Mouse (Mus musculus) embryonic fibroblast, embryonic 13.5 days (primary cell): ENCODE results near the gene Hadha. TPM values are rescaled to one million over a fixed set of nuclear protein-coding genes. Genes with fewer than 3 reads are reported as not detected.

Experiments used
- H3K27ac ChIP-seq: 2 replicates; pipeline ENCODE4 v1.5.1; 2012; ENCODE audit warnings: low read length, control low read depth, inconsistent platforms; ENCODE audit not compliant: insufficient read depth
- H3K4me1 ChIP-seq: 2 replicates; pipeline ENCODE4 v1.6.1; 2011; ENCODE audit warnings: low read length; ENCODE audit not compliant: control insufficient read depth, insufficient read depth
- H3K4me3 ChIP-seq: 2 replicates; pipeline ENCODE4 v1.5.1; 2011; ENCODE audit warnings: mild to moderate bottlenecking, control low read depth, low read length; ENCODE audit not compliant: insufficient read depth
- CTCF ChIP-seq: IDR thresholded peaks from 2 replicates; pipeline ENCODE4 v1.5.1; 2011; ENCODE audit warnings: mild to moderate bottlenecking, control low read depth, low read length, moderate library complexity, borderline replicate concordance; ENCODE audit not compliant: insufficient read depth
- POLR2A ChIP-seq: IDR thresholded peaks from 2 replicates; pipeline ENCODE4 v1.6.1; 2011; ENCODE audit warnings: low read depth, mild to moderate bottlenecking, control low read depth, low read length, moderate library complexity
- polyA plus RNA-seq: library from polyadenylated mRNA; stranded (reverse); fragments of >200 nt; gene quantifications from 2 replicates; pipeline ENCODE4 v1.2.4, GENCODE M21; 2011; ENCODE audit warnings: low read depth; ENCODE audit not compliant: missing spikeins, insufficient read length

The Hadha gene
- polyA plus RNA-seq, 1 experiment, result 114 TPM

GRCm38 (mm10) chr5:30175811-30176210 is 20.8 kb upstream of the Hadha start:
- TF ChIP-seq POLR2A (no peak), CTCF (no peak)
- Histone ChIP-seq H3K4me1 (no peaks in the 10 kb centered on the region), H3K27ac (no peak overlapping the region), H3K4me3 (no peak overlapping the region)

- TF ChIP-seq POLR2A, result no peak
- no peak for TF ChIP-seq CTCF
- H3K27ac ChIP-seq, result no peak overlapping the region
- no peaks in the 10 kb centered on the region for H3K4me1 ChIP-seq
- H3K4me3 ChIP-seq, result no peak overlapping the region
Measured at GRCm38 (mm10) chr5:30172931-30173692, 18.1 kb upstream of the Hadha start.

- Histone ChIP-seq H3K4me3 (no peak overlapping the region), H3K27ac (no peak overlapping the region), H3K4me1 (no peaks in the 10 kb centered on the region)
- TF ChIP-seq POLR2A (no peak), CTCF (no peak)
Measured at GRCm38 (mm10) chr5:30172115-30172514, 17.2 kb upstream of the Hadha start.

- no peak overlapping the region for H3K27ac ChIP-seq
Measured at GRCm38 (mm10) chr5:30170303-30170940, 15.5 kb upstream of the Hadha start.

GRCm38 (mm10) chr5:30165234-30165946 is 10.4 kb upstream of the Hadha start:
- TF ChIP-seq POLR2A (no peak), CTCF (no peak)
- Histone ChIP-seq H3K4me3 (no peak overlapping the region), H3K4me1 (no peaks in the 10 kb centered on the region), H3K27ac (no peak overlapping the region)

More at GRCm38 (mm10) chr5:30170303-30170940, 15.5 kb upstream of the Hadha start:
- TF ChIP-seq CTCF (no peak), POLR2A (no peak)
- no peaks in the 10 kb centered on the region for H3K4me1 ChIP-seq
- H3K4me3 ChIP-seq, result no peak overlapping the region

GRCm38 (mm10) chr5:30162339-30162738 is 7.4 kb upstream of the Hadha start:
- H3K4me3 ChIP-seq, result no peak overlapping the region
- no peak overlapping the region for H3K27ac ChIP-seq
- TF ChIP-seq POLR2A, result no peak
- TF ChIP-seq CTCF, result no peak
- H3K4me1 ChIP-seq, result no peaks in the 10 kb centered on the region

- no peak overlapping the region for H3K4me3 ChIP-seq
- no peak for TF ChIP-seq POLR2A
- TF ChIP-seq CTCF, result no peak
- H3K4me1 ChIP-seq, result no peaks in the 10 kb centered on the region; the same call in 1 of the 2 replicates
- no peak overlapping the region for H3K27ac ChIP-seq
Measured at GRCm38 (mm10) chr5:30161836-30162235, 6.9 kb upstream of the Hadha start.

- no peak for TF ChIP-seq POLR2A
- no peak for TF ChIP-seq CTCF
- Histone ChIP-seq H3K4me3 (no peak overlapping the region), H3K4me1 (no peaks in the 10 kb centered on the region; the same call in 1 of the 2 replicates), H3K27ac (no peak overlapping the region)
Measured at GRCm38 (mm10) chr5:30159601-30160000, 4.6 kb upstream of the Hadha start.

- H3K27ac ChIP-seq, result no peak overlapping the region
- no peaks in the 10 kb centered on the region; the same call in 1 of the 2 replicates for H3K4me1 ChIP-seq
- peak overlapping the region; percentile 98 for H3K4me3 ChIP-seq
- TF ChIP-seq CTCF, result no peak
- no peak for TF ChIP-seq POLR2A
Measured at GRCm38 (mm10) chr5:30155821-30156629, 1.1 kb upstream of the Hadha start.

GRCm38 (mm10) chr5:30155395-30155792 is 432 bp upstream of the Hadha start:
- peak overlapping the region; percentile 98 for H3K4me3 ChIP-seq
- no peaks in the 10 kb centered on the region; the same call in 1 of the 2 replicates for H3K4me1 ChIP-seq
- peak overlapping the region; percentile 15; the same call in 1 of the 2 replicates for H3K27ac ChIP-seq
- TF ChIP-seq CTCF (no peak), POLR2A (no peak)
